Mouse (Mus musculus) midbrain, embryonic 10.5 days (tissue): ENCODE data around the gene Klhl2. TPM values are rescaled to one million over a fixed set of nuclear protein-coding genes. Genes with fewer than 3 reads are reported as not detected.

Source experiments
- DNase-seq: peaks from one replicate; pipeline ENCODE4 v3.0.0-alpha.2; 2017; ENCODE audit warnings: low spot score
- H3K27ac ChIP-seq: fragments of 300-500 bp; sonication (generic); replicated peaks from 2 replicates; pipeline ENCODE4 v1.5.1; 2016; ENCODE audit warnings: mild to moderate bottlenecking
- H3K27me3 ChIP-seq: fragments of 300-500 bp; sonication (generic); 2 replicates; pipeline ENCODE4 v1.6.1; 2016; ENCODE audit warnings: low read depth, mild to moderate bottlenecking; ENCODE audit not compliant: poor library complexity, severe bottlenecking
- H3K36me3 ChIP-seq: fragments of 300-500 bp; sonication (generic); 2 replicates; pipeline ENCODE4 v1.6.1; 2016; ENCODE audit warnings: mild to moderate bottlenecking, moderate library complexity
- H3K4me1 ChIP-seq: fragments of 300-500 bp; sonication (generic); 2 replicates; pipeline ENCODE4 v1.6.1; 2016
- H3K4me3 ChIP-seq: fragments of 300-500 bp; sonication (generic); 2 replicates; pipeline ENCODE4 v1.5.1; 2016; ENCODE audit warnings: mild to moderate bottlenecking, moderate library complexity
- H3K9me3 ChIP-seq: fragments of 300-500 bp; sonication (generic); replicated peaks from 2 replicates; pipeline ENCODE4 v1.6.1; 2016; ENCODE audit warnings: mild to moderate bottlenecking
- WGBS: fragments of 180-500 bp; shearing (Covaris S2); methylation state at CpG from one replicate; pipeline ENCODE4 v1.1.7; 2016; 5-methylcytosine and 5-hydroxymethylcytosine counted together
- polyA plus RNA-seq: library from polyadenylated mRNA; unstranded; fragments of >200 nt; fragmentation: Nextera tagmentation; extraction: Ambion mirVana; gene quantifications from 2 replicates; pipeline ENCODE4 v1.2.1, GENCODE M21; 2016

The Klhl2 gene
- polyA plus RNA-seq, 1 experiment from 2014 or later, result 9.3 TPM

DNA sequence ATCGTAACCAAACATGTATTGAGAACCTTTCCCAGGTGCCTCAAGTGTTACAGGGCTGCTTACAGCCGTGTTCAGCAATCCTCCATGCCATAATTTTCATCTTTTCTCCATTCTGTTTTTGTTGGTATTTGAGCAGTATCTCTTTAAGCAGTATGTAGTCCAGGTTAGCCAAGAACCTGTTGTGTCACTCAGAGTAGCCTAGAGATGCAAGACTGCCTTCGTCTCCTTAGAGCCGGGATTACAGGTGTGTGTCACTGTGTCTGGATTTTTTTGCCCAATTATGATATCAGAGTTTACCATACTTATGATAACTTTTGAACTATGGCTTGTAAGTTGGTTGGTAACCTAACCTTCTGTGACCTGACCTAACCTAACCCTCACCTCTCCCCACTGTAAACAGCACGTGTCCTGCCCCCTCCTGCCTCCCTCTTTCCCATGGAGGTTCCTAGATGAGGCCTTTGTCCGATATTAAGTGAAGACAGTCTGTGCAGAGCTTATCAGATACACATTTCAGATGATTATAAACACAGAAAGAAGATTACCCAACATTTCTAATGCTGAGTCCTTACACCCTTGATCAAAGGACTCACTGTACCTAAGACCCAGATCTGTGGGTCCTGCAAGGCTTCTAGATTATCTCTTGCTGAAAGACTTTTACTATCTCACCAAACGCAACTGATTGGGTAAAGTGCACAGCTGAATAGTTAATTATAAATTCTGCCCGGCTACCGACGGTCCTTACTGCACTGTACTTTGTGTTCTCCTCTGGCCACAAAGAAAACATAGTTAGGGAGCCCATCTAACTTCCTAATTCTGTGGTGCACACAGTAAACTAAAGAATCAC is 103.4 kb downstream of the Klhl2 start:
- Histone ChIP-seq H3K27me3 (no peaks in the 10 kb centered on the region), H3K36me3 (peaks cover 48% of the 10 kb centered on the region), H3K4me1 (no peaks in the 10 kb centered on the region), H3K4me3 (no peak overlapping the region), H3K9me3 (no peaks in the 10 kb centered on the region), H3K27ac (no peak overlapping the region)
- 91% methylated on average over 10 of the region's 10 CpGs for WGBS
- DNase-seq, result no peak

GRCm38 (mm10) chr8:64740547-64741211 is 109.1 kb downstream of the Klhl2 start:
- Histone ChIP-seq H3K9me3 (no peaks in the 10 kb centered on the region), H3K4me3 (no peak overlapping the region), H3K36me3 (peaks cover 15% of the 10 kb centered on the region), H3K27me3 (no peaks in the 10 kb centered on the region), H3K4me1 (no peaks in the 10 kb centered on the region), H3K27ac (no peak overlapping the region)
- 92% methylated on average over 13 of the region's 13 CpGs for WGBS
- DNase-seq, result no peak

DNA sequence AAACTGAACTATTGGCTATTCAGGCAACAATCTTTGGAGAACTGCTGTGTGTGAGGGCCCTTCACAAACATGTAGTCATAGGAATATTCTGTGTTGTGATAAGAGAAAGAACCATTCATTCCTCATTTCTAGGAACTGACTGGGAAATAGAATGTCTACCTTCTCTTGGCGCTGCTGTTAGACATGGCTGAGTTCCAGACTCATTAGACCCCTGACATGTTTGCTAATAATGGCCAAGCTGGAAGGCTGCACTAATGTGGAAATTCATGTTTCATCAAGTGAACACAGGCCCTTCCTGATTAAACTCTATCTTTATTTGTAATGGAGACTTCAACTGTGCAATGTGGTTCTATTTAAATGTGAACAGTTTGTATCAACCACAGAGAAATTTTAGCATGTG is 110.9 kb downstream of the Klhl2 start:
- Histone ChIP-seq H3K9me3 (no peaks in the 10 kb centered on the region), H3K4me3 (no peak overlapping the region), H3K27me3 (no peaks in the 10 kb centered on the region), H3K36me3 (peaks cover 15% of the 10 kb centered on the region), H3K4me1 (peaks cover 7% of the 10 kb centered on the region), H3K27ac (no peak overlapping the region)
- DNase-seq, result no peak
- 97% methylated on average over 1 of the region's 1 CpGs for WGBS

DNA sequence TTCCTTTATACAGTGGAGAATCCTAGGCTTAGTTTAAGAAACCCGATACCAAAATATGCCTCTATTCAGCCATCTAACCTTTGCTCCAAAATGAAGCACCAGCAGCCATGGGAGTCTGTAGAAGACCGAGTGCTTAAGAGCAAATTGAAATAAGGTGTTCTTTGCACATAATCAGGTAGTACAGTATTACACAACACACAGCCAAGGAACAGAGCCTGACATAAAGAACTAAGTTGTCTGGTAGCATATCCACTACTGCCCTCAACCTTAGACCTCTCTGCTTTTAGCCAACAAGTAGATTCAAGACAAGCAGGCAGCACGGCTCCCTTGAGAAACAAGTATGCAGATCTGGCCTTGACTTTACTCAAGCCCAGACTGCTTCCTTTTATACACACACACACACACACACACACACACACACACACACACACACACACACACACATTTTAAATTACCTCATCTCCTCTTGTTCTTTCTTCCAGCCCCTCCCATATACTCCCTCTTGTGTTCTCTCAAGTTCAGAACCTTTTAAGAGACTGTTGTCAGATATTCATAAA is 113.0 kb downstream of the Klhl2 start:
- no peak for DNase-seq
- H3K27me3 ChIP-seq, result no peaks in the 10 kb centered on the region
- H3K4me3 ChIP-seq, result no peak overlapping the region
- 93% methylated on average over 3 of the region's 3 CpGs for WGBS
- H3K36me3 ChIP-seq, result peaks cover 5% of the 10 kb centered on the region; the same call in 1 of the 2 replicates
- H3K27ac ChIP-seq, result no peak overlapping the region
- H3K4me1 ChIP-seq, result peaks cover 16% of the 10 kb centered on the region
- no peaks in the 10 kb centered on the region for H3K9me3 ChIP-seq

GRCm38 (mm10) chr8:64735161-64735560 is 114.7 kb downstream of the Klhl2 start:
- 89% methylated on average over 8 of the region's 8 CpGs for WGBS

GRCm38 (mm10) chr8:64733271-64733943 is 116.4 kb downstream of the Klhl2 start, which contains the start of gene Msmo1:
Msmo1 (minus strand) TSS chr8:64733792.
- peak; percentile 97 for DNase-seq
- Histone ChIP-seq H3K27me3 (no peaks in the 10 kb centered on the region), H3K36me3 (peaks cover 31% of the 10 kb centered on the region), H3K27ac (peak within 1 kb of the TSS; percentile 95), H3K9me3 (no peaks in the 10 kb centered on the region), H3K4me1 (peaks cover 45% of the 10 kb centered on the region), H3K4me3 (peak within 1 kb of the TSS; percentile 87)
- WGBS, result under 1% methylated on average over 60 of the region's 60 CpGs

More at GRCm38 (mm10) chr8:64735161-64735560, 114.7 kb downstream of the Klhl2 start:
- peaks cover 30% of the 10 kb centered on the region for H3K4me1 ChIP-seq
- H3K9me3 ChIP-seq, result no peaks in the 10 kb centered on the region
- no peak for DNase-seq
- peaks cover 13% of the 10 kb centered on the region for H3K36me3 ChIP-seq
- peak overlapping the region; percentile 65 for H3K27ac ChIP-seq
- no peak overlapping the region for H3K4me3 ChIP-seq
- H3K27me3 ChIP-seq, result no peaks in the 10 kb centered on the region

DNA sequence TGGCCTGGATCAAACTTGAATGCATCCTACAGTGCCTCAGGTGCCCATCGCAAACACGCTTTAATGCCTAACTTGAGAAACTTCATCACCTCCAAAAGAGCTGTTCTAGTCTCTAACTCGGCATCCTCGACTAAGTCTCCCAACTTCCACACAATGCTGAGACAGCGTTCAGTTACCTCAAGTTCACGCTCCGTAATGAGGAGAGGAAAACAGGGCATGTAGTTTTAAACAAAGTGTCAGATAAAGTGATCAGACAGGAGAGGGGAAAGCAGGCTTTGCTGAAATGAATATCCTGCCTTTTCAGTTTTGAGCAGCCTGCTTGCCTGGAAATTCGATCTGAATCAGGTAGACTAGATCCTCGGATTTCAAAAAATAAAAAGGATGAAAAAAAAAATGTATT is 117.2 kb downstream of the Klhl2 start:
- no peak for DNase-seq
- 20% methylated on average over 9 of the region's 9 CpGs for WGBS
- Histone ChIP-seq H3K27me3 (no peaks in the 10 kb centered on the region), H3K27ac (peak overlapping the region; percentile 95), H3K36me3 (peaks cover 39% of the 10 kb centered on the region), H3K4me1 (peaks cover 45% of the 10 kb centered on the region), H3K4me3 (peak overlapping the region; percentile 87), H3K9me3 (no peaks in the 10 kb centered on the region)

DNA sequence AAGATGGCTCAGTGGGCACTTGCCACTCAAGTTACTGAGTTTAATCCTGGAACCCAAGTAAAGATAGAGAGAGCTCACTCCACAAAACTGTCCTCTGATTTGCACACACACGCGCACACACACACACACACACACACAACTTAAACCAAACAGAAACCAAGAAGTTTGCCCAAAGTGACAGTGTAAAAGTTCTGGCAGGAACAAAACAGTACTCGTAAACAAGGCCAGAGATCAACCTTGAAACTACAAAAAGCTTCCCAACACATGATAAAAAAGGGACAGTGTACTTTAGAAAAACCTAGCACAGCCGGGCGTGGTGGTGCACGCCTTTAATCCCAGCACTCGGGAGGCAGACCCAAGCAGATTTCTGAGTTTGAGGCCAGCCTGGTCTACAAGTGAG is 121.7 kb downstream of the Klhl2 start:
- Histone ChIP-seq H3K27me3 (no peaks in the 10 kb centered on the region), H3K4me3 (no peak overlapping the region), H3K27ac (no peak overlapping the region), H3K36me3 (peaks cover 83% of the 10 kb centered on the region), H3K4me1 (peaks cover 38% of the 10 kb centered on the region), H3K9me3 (no peaks in the 10 kb centered on the region)
- 95% methylated on average over 7 of the region's 7 CpGs for WGBS
- DNase-seq, result no peak

- Histone ChIP-seq H3K9me3 (no peaks in the 10 kb centered on the region), H3K27ac (no peak overlapping the region), H3K4me3 (no peak overlapping the region), H3K36me3 (peaks cover 99% of the 10 kb centered on the region), H3K4me1 (peaks cover 24% of the 10 kb centered on the region), H3K27me3 (no peaks in the 10 kb centered on the region)
- 88% methylated on average over 4 of the region's 4 CpGs for WGBS
- no peak for DNase-seq
Measured at GRCm38 (mm10) chr8:64726190-64726695, 123.6 kb downstream of the Klhl2 start.

GRCm38 (mm10) chr8:64723206-64723605 is 126.6 kb downstream of the Klhl2 start:
- H3K27me3 ChIP-seq, result no peaks in the 10 kb centered on the region
- H3K36me3 ChIP-seq, result peaks cover 99% of the 10 kb centered on the region
- H3K9me3 ChIP-seq, result no peaks in the 10 kb centered on the region
- WGBS, result 91% methylated on average over 2 of the region's 2 CpGs
- H3K27ac ChIP-seq, result no peak overlapping the region
- no peak overlapping the region for H3K4me3 ChIP-seq
- DNase-seq, result no peak
- H3K4me1 ChIP-seq, result no peaks in the 10 kb centered on the region

DNA sequence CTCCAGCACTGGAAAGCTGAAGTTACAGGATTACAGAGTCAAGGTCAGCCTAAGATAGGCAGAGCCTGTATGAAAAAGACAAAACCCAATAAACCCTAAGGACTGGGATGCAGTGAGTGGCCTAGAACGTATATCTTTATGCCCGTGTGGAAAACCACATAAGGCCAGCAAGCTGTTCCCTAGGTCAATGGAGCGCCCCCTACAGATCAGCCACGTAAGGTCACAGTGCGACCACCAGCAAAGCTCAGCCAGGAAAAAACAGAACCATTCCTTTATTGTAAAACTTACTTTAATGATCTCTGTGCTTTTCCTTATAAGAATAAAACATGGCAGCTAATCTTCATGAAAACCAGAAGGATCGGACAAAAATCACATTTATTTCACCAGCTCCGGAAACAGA is 131.9 kb downstream of the Klhl2 start:
- H3K4me1 ChIP-seq, result no peaks in the 10 kb centered on the region
- H3K4me3 ChIP-seq, result no peak overlapping the region
- H3K27ac ChIP-seq, result no peak overlapping the region
- H3K27me3 ChIP-seq, result no peaks in the 10 kb centered on the region
- 85% methylated on average over 7 of the region's 7 CpGs for WGBS
- peaks cover 77% of the 10 kb centered on the region for H3K36me3 ChIP-seq
- no peaks in the 10 kb centered on the region for H3K9me3 ChIP-seq
- no peak for DNase-seq

- Histone ChIP-seq H3K27ac (no peak overlapping the region), H3K4me1 (no peaks in the 10 kb centered on the region; the same call in 1 of the 2 replicates), H3K36me3 (peaks cover 24% of the 10 kb centered on the region), H3K4me3 (no peak overlapping the region), H3K27me3 (no peaks in the 10 kb centered on the region), H3K9me3 (no peaks in the 10 kb centered on the region)
- WGBS, result 87% methylated on average over 7 of the region's 7 CpGs
- DNase-seq, result no peak
Measured at GRCm38 (mm10) chr8:64712499-64712898, 137.3 kb downstream of the Klhl2 start.
